In the genomic region with DNA sequence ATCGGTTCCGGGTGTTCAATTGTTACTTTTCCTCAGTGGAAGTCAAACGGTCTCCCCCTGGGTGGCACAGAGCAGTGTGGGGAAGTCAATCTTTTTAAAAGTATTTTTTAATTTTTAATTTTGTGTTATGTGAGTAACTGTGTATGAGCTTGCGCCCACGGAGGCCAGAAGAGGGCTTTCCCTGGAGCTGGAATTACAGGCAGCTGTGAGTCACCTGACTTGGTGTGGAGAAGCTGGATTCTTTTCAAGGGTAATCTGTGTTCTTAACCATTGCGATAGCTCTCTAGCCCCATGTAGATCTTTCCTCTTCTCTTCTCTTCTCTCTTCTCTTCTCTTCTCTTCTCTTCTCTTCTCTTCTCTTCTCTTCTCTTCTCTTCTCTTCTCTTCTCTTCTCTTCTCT, we compare ENCODE assay signal across 21 mouse cellular contexts. TPM values are rescaled to one million over a fixed set of nuclear protein-coding genes. Genes with fewer than 3 reads are reported as not detected.
DNase-seq lines count a peak whose midpoint lies in the region.
"Had no signal": no experiment of that assay in that cellular context is flagged by ENCODE, and none has a peak within 500 bp of the region (broad histone marks: within the 10 kb centered on the region; RNA-seq: fewer than 3 reads in every experiment).

No protein-coding gene starts in this region.

- intact Hi-C loops in heart, postnatal 25 days (cut with DNase I): no loop called here

- peak; percentile 26 to 43 for DNase-seq in adrenal gland, postnatal 36 days
- no peak for DNase-seq in adrenal gland, postnatal 25 days
- DNase-seq in heart, adult 8-10 months (ENCODE audit: low spot score): peak; percentile 19
- no peak for DNase-seq in heart, postnatal 25 days (ENCODE audit: low spot score)
- DNase-seq in 3T3-L1 (ENCODE audit: low read depth, low spot score) (peak; percentile 61), ZHBTc4 (ENCODE audit: low read depth, low spot score) (peak; percentile 26)
- DNase-seq in cerebellum, adult 9-10 months: no peak
- DNase-seq: adrenal gland, postnatal 14 days; cerebellum, adult 18-20 months; cerebellum, postnatal 14 days; gastrocnemius, adult 2 months; kidney, adult 9 months; kidney, postnatal 10 days; layer of hippocampus, adult 9-11 months; liver; lung, embryonic 14.5 days; lung, postnatal 14 days; right cerebral cortex, postnatal 4 days; thymus, adult 18-20 months; thymus, postnatal 25 days had no signal

RNA-seq across cellular contexts. Expression of a gene that starts 29.7 kb away (rescaled TPM):
- total RNA-seq in adrenal gland, postnatal 36 days (2021): 10 to 100 TPM; 36.9 to 58.8 TPM
- total RNA-seq in adrenal gland, postnatal 25 days (2021): 56.6 and 61.6 TPM in 2 replicates
- total RNA-seq in heart, adult 8-10 months (2022): 10 to 100 TPM; 21.1 to 24.8 (median 22.8) TPM
- total RNA-seq in heart, postnatal 25 days (2021): 10 to 100 TPM; 21.1 to 21.3 TPM

RNA-seq across cellular contexts. Expression of a gene that starts 29.9 kb away (rescaled TPM):
- total RNA-seq in adrenal gland, postnatal 36 days (2021): 10 to 100 TPM; 11.0 to 26.1 TPM
- 20.2 and 25.5 TPM in 2 replicates for total RNA-seq in adrenal gland, postnatal 25 days (2021)
- total RNA-seq in heart, adult 8-10 months (2022): 1 to 10 TPM; 4.9 to 9.1 (median 8.1) TPM
- 1 to 10 TPM; 5.7 to 6.7 TPM for total RNA-seq in heart, postnatal 25 days (2021)

RNA-seq across cellular contexts. Expression of a gene that starts 44.2 kb away (rescaled TPM):
- 1 to 10 TPM; 1.9 to 3.0 TPM for total RNA-seq in adrenal gland, postnatal 36 days (2021)
- 2.5 and 3.0 TPM in 2 replicates for total RNA-seq in adrenal gland, postnatal 25 days (2021)
- under 1 TPM; 0.26 to 0.41 (median 0.31) TPM for total RNA-seq in heart, adult 8-10 months (2022)
- total RNA-seq in heart, postnatal 25 days (2021): under 1 TPM; 0.25 to 0.42 TPM
- total RNA-seq: hematopoietic stem cell, adult 5-6 weeks had no signal

Comparison
In these comparisons a context has a peak if more than half of its experiments do, and no peak if none do; other contexts are left out.
1. DNase-seq: peak in adrenal gland, postnatal 36 days (2 of 2), heart, adult 8-10 months (single experiment), 3T3-L1 (single experiment) and ZHBTc4 (single experiment); none in adrenal gland, postnatal 25 days (single experiment), heart, postnatal 25 days (single experiment) and cerebellum, adult 9-10 months (single experiment).